Mouse (Mus musculus) thymus, postnatal 0 days (tissue): ENCODE measurements around the gene Nsf. TPM values are rescaled to one million over a fixed set of nuclear protein-coding genes. Genes with fewer than 3 reads are reported as not detected.
"Not testable (repeated sequence)": the region's sequence is repeated elsewhere in the genome, so short reads cannot be mapped to it uniquely, and the experiment has no call there.

Source experiments
- DNase-seq: peaks from one replicate; pipeline ENCODE4 v3.0.0-alpha.2; 2015; ENCODE audit warnings: low spot score
- polyA plus RNA-seq: library from polyadenylated mRNA; unstranded; fragments of >200 nt; fragmentation: Nextera tagmentation; extraction: Ambion mirVana; gene quantifications from 2 replicates; pipeline ENCODE4 v1.2.1, GENCODE M21; 2015

Nsf gene
- 51.6 and 60.2 TPM in 2 replicates for polyA plus RNA-seq

- DNase-seq: peak; percentile 80
These were observed at the start of gene Nsf for GRCm38 (mm10) chr11:103953896-103954292. TSS of gene Nsf (minus strand) at chr11:103954056.

- no peak for DNase-seq
These were observed 49.5 kb upstream of the Nsf start for GRCm38 (mm10) chr11:104003397-104003796.

GRCm38 (mm10) chr11:104002191-104002590 is 48.3 kb upstream of the Nsf start:
- DNase-seq: no peak

GRCm38 (mm10) chr11:104001395-104001955 is 47.6 kb upstream of the Nsf start:
- no peak for DNase-seq

- DNase-seq: no peak
These were observed 47.0 kb upstream of the Nsf start for GRCm38 (mm10) chr11:104000667-104001394.

- no peak for DNase-seq
These were observed 44.9 kb upstream of the Nsf start for GRCm38 (mm10) chr11:103998737-103999136.

- peak; percentile 46 for DNase-seq
These were observed 43.5 kb upstream of the Nsf start for GRCm38 (mm10) chr11:103997385-103997784.

- no peak for DNase-seq
These were observed 38.8 kb upstream of the Nsf start for GRCm38 (mm10) chr11:103992638-103993037.

- not testable (repeated sequence) for DNase-seq
These were observed 36.2 kb upstream of the Nsf start for GRCm38 (mm10) chr11:103990049-103990557.

- peak; percentile 76 for DNase-seq
These were observed 33.6 kb upstream of the Nsf start for GRCm38 (mm10) chr11:103987423-103987822.

GRCm38 (mm10) chr11:103984067-103984466 is 30.2 kb upstream of the Nsf start:
- no peak for DNase-seq

- DNase-seq: no peak
These were observed 28.0 kb upstream of the Nsf start for GRCm38 (mm10) chr11:103981826-103982225.

GRCm38 (mm10) chr11:103979381-103979780 is 25.5 kb upstream of the Nsf start:
- no peak for DNase-seq

- DNase-seq: no peak
These were observed 17.0 kb upstream of the Nsf start for GRCm38 (mm10) chr11:103970876-103971275.

GRCm38 (mm10) chr11:103969278-103969677 is 15.4 kb upstream of the Nsf start:
- no peak for DNase-seq

GRCm38 (mm10) chr11:103967106-103967735 is 13.4 kb upstream of the Nsf start:
- DNase-seq: no peak

GRCm38 (mm10) chr11:103956866-103957265 is 3.0 kb upstream of the Nsf start:
- DNase-seq: no peak

GRCm38 (mm10) chr11:103953032-103953895 is 592 bp downstream of the Nsf start:
- no peak for DNase-seq

GRCm38 (mm10) chr11:103952635-103953031 is 1.2 kb downstream of the Nsf start:
- no peak for DNase-seq

- DNase-seq: peak; percentile 29
These were observed 2.8 kb downstream of the Nsf start for GRCm38 (mm10) chr11:103951106-103951505.

GRCm38 (mm10) chr11:103948952-103949351 is 4.9 kb downstream of the Nsf start:
- DNase-seq: no peak
